Mouse (Mus musculus) lung, postnatal 4 days (tissue): ENCODE measurements at regions not wholly inside any gene's neighbourhood (a gene's known extent, or its start where the extent isn't known, plus 50 kb on each side); places are given as distances from the start of the nearest gene placed in this dataset.
"Not testable (repeated sequence)": the region's sequence is repeated elsewhere in the genome, so short reads cannot be mapped to it uniquely, and the experiment has no call there.

Experiments used
- DNase-seq, 2 experiments: peaks; one replicate each; pipeline ENCODE4 v3.0.0; 2021

DNA sequence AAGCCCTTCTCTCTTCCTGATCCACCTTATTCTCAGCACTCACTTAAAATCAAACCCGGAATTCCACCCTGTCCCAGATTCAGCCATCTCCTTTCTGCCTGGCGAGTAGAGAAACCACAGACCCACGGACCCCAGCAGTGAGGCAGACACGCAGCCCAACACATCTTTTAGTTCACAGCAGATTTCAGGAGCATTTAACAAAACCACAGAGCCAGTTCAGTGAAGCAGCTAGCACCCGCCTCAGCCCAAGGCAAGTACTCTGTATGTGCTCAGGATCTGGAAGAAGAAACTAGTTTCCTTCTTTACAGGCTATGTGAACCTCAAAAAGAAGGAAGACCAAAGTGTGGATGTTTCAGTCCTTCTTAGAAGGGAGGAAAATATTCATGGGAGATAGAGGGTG, 560.6 kb downstream of the Nyap2 start:
- DNase-seq = no peak

DNA sequence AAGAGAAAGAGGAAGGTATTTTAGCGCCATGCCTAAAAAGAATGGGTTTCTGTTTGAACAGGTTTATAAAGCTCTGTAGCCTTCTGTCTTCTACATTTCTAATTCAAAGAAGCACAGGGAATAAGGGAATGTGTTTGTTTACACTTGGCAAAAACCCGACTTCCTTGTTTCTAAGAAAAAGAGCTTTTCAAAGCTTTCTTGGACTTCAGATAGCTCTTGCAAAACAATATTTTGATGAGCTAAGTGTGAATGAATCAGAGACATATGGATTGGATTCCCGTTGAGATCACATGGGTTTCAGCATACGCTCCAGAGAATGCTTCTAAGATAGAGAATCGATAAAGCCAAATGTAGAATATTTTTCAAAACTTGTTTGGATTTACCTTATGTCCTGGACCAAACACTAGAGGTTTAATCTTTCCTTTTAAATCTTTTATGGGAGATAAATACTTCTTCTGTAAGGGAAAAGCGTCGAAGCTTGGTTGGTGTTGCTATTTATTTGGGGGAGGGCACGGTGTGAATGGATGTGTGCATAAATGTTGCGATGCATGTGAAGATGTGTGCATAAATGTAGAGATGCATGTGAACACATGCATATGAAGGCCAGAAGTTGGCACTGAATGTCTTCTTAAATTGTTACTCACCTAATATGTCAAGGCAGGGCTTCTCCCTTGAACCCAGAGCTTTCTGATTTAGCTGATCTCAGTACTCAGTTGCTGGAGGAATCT, 576.4 kb downstream of the Nyap2 start:
- no peak for DNase-seq

DNA sequence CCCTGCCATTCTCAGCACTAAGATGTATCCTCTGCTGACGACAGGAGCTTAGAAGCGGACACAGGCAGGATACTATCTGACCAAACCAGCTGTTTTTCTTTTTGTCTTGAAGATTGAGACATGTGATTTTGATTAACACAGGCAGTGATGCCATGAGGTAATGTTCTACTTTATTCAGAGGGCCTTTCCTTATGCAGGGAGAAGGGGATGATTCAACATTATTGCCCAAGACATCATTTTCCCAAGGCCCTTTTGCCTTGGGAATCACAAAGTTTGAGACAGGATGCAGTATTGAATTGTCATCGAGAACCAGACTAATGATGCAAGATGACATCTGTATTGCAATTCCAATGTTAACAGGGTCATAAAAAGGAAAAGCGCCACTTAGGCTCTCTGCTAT, 571.7 kb upstream of the Gm9747 start:
- DNase-seq = no peak

DNA sequence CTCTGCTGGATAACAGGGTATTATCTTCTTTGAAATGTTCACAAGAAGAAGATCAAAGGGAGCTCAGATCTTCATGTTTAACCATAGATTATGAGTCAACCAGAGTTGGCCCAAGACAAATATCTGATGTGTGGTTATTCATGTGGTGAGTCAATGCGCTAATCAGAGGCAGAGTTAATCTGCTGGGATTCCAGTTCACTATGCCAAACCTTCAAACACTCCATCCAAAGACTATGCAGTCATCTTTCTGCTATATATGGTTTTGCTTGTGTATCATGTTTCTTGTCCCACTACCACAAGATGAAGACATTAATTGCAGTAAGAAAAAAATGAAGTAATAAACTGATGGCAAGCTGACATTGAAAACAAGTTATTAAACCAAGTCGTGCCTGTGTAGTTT, 561.8 kb upstream of the Gm9747 start:
- no peak for DNase-seq

DNA sequence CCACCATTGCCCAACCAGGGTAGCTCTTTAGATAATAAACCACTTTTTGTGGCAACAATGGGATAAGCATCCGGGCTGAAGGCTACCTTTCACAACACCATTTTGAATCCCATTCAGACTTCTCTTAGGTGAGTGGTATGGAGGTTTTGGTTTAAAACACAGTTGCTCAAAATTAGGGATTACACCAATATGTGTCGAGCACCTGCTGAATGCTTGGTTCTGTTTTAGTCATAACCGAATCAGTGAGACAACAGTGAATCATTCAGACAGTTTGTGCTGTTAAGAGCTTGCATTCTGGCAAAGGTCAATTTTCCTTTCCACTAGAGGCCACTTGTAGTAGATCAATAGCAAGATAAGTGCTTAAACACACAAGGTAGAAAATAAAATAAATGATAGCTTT, 561.2 kb upstream of the Gm9747 start:
- no peak for DNase-seq

DNA sequence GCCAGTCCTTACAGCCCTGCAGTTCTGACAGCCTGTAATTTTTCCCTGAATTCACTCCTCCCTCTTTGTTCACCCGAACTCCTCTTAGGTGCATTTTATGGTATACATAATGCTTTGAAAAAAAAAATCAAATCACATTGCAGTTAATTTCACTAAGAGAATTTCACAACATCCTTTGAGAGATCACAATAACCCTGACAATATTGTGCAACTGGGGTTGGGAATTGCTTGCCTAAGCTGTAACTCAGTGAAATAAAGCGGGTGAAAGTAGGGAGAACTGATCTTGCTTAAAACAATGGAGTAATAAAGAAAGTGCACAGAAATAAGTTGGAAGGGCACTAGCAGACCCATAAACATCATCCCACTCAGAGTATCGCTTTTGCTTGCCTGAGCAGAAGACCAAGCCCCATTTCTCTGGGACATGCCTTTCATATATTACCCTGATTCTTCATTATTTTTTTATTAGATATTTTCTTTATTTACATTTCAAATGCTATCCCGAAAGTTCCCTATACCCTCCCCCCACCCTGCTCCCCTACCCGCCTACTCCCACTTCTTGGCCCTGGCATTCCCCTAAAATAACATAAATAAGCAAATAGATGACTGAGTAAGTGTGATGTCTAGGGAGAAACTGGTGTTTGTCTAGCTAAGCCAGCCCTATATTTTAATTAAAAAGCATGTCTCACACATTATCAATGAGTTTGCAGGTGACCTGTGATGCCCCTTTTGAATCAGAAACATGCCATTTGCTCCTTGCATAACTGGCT, 557.2 kb upstream of the Gm9747 start:
- no peak for DNase-seq

DNA sequence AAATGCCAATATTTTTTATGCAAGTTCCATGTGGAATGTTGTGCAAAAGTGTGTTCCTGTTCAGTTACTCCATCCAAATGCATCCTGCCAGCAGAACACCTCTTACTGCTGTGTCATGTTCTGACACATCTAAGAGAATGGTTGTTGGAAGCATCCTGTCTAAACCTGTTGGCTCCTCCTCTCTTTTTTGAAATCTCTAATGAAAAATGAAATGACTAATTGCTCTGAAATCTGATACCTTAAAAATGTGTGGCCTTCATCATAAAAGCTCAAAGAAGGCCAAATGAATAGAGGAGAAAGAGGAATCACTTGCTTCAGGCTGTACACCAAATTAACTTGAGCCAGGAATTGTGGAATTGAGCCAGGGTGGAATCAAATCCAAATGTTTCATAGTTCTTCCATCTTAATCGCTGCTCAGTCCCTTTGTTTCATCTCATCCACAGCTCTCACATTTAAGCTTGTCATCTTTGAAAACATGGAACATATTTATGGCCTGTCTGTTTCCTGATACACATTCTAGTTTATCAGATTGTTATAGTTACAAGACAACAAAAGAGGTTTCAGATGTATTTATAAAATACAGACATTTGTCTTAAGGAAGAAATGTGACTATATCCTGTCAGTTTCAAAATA, 555.0 kb upstream of the Gm9747 start:
- DNase-seq = peak in 1 of 2 experiments; percentile 42

DNA sequence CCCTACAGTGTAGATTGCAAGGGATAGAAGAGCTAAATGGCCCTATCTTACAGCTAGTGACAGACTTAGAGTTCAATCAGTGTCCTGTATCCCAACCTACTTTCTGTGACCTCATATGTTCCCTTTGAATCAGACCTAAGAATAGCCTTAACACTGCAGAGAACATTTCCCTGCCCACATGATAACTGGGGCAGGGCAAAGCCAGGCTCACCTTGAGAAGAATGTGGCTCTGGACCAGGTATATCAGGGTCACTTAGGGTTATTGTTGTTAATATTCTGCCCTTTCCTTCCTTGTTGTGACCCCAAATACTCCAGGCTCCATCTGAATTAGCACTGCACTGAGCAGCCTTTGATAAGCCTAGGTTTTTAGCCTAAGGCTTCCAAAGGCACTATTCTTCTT, 536.8 kb upstream of the Gm9747 start:
- no peak for DNase-seq

DNA sequence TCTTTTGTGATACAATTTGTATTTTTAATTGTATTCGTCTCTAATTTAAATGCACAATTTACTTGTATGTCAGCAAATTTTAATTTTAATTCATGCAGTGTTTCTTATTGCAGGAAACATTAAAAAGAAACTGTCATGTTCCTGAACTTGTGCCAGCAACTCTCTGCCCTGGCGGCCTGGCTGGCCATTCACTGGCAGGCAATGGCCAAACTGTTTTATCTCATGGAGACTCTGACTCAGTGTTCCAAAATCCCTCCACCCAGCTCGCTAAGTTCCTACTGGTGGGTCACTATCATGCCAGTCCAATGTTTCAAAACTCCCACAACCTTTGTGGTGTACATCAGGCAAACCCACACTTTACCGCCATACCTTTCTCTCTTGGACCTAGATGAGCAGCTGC, 523.7 kb upstream of the Gm9747 start:
- DNase-seq = no peak

DNA sequence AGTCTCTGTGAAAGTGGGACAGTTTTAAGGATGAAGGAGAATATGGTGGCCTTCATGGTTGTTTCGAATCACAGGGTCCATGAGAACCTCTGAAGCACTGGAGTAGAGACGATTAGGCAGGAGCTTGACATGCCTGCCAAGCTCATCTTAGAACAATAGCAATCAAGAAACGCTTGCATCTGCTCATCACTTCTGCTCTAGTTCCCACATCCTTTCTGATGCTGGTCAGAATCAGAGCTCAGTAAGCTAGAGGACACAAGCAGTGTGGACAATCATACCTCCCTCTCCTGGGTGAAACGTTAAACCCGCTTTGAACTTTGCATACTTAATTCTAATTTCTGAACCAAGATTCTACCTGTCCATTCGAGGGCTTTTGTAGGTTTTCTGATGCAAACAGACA, 515.8 kb upstream of the Gm9747 start:
- no peak for DNase-seq

DNA sequence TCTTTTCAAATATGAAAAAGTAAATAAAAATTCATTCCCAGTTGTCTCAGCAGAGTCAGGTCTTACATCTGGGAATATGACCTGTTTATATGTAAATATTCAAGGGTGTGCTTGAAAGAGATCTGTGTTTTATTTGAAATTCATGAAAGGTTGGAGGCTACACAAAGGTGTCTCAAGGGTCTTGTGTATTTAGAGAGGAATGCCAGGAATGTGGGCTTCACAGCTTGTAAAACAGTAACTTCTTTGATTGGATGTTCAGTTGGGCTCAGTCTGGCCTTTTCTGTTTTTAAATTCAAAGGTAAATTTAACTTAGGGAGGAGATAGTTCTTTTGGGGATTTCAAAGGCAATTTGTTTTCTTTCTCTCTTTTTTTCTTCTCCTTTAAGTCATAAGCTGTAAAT, 514.7 kb upstream of the Gm9747 start:
- no peak for DNase-seq

DNA sequence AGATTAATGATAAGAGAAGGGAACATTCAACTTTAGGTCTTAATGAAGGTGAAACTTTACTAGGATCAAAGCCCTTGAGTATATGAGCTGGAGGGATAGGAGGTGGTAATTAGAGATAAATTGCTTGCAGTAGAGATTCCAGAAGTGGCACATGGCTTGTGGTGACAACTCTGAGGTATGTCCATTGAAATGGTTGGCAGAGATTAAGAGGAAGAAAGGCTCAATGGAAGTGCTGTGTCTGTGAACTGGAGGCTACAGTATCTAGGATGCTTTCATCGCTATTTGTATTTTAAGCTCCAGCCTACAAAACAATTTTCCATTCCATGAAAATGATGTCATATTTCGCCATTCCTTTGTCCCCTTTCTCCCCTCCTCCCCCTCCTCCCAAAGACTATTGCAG, 508.1 kb upstream of the Gm9747 start:
- no peak for DNase-seq

DNA sequence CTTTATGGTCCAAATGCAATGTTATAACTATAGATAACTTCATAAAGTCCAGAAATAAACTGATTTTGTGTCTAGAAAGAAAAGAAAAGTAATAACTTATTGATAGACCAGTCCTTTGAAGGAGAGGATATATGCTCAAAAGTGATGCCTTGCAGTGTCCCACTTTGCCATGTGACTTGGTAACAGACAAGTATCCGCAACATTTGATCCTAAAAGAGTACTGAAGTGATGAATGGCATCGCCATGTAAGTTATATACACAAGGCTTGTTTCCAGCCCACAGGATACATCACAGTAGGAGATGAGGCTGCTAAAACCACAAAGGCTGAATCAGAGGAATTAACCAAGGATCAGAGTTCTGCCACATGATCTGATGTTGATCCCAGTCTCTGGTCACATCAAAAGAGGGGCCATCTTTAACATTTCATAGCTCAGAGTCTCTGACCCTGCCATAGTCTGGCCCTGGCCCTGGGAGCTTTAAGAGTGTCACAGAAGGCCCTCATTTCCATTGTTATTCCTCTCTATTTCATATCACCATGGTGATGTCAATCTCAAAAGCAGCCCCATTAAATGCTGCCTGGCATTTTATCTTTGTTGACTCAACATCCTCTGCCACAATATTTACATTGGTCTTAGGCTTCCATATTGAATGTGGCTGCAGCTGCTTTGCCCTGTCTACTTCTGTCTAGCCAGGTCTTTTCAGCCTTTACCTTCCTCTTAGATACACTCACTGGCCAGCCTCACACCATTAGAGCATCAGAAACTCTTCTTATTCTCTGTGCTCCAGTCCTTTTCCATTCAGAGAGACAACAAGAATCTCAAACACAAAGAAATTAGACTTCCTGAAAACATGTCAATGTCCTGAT, 506.4 kb upstream of the Gm9747 start:
- DNase-seq = no peak

DNA sequence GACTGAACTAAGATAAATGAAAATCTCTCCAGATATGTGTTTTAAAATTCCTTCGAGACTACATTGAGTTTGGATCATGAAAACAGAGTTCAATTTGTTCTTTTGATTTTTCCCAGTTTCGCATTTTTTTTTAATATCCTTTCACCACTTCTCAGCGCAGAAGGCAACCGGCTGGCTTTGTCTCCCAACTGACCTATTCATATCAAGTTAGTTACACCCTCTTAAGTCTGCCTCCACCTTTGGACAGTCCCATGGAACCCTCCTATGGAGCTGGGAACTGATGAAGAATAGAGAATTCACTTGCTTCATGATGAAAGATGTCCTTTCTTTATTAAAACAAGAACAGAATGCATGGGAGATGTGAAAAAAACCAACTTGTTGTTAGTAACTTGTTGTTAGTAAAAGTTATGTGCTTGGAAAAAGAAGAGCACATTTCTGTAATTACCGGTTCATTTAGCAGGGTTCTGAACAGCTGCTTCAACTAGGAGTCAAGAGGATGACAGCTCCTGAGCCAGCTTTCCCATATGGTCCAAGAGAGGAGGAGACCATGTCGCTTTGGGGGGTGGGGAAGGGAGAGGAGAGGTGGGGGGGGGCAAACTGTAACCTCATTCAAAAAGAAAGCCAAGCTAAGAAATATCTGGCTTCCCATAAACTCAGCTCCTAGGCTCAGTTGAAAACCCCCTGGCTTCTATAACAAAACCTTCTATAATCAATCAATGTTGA, 495.6 kb upstream of the Gm9747 start:
- DNase-seq = no peak

DNA sequence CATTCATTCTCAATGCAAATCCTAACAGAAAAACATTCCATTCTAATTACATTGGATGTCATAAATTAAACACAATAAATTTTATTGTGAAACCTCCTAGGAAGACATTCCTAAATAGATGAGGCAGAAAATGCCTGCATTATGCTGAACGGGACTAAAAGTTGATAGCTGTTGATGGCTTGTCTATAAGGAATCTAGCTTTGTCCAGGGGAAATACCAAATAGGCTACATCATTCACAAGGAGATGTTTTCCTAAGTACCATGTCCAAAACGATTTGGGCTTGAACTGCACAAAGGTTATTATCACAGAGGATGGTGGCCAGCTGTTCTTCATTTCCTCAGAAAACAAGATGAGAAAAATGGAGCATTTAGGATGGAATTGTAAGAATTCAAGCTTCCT, 494.5 kb upstream of the Gm9747 start:
- DNase-seq = no peak

DNA sequence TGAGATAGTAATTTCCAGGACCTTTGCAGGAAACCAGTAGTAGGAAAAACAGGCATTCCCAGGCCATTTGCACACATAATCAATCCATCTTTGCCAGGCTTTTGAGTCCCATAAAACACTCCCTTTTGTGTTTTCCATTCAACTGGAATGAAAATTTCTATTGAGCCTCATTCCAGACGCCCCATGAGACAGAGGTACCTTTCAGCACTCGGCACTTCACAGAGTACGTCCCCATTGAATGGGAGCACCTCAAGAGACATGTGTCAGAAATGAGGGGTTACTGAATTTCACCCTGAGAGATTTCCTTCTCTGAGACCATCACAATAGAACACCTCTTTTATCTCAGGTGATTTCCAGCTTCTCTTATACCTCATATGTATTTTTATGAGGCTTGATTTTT, 493.5 kb upstream of the Gm9747 start:
- DNase-seq = no peak

DNA sequence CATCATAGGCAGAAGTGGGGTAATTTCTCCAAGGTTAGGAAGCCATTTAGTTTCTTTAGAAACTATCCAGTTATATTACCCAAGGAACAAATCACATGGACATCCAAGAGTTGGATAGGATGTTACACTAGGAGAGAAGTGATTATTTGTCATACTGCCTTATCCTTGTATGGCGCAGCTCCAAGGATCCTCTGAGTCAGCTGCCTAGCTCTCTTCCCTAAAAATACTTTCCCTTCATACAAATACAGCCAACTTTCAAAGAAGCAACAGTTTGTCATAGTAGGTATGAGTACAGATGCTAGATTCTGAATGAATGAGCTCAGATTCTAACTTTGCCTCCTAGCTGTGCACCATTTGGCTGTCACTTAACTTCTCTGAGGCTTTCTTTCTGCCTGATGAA, 492.9 kb upstream of the Gm9747 start:
- DNase-seq = no peak

DNA sequence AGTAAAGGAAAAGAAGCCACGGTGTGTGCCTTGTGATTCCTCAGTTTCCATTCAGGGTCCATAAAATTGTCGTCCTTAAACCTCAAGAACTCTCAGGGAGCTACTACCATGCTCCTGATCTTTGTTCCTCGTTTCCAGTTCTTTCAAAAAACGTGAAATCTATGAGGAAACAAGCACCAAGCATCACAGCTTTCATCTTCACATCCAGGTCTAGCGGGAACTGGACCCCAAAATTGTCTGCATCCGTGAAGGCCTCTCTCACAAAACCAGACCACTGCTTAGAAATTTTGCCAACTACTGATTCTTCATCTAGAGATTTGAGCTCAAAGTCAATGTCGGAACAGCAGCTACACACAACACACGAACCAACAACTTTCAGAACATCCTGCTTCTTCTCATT, 491.0 kb upstream of the Gm9747 start:
- not testable (repeated sequence) for DNase-seq

DNA sequence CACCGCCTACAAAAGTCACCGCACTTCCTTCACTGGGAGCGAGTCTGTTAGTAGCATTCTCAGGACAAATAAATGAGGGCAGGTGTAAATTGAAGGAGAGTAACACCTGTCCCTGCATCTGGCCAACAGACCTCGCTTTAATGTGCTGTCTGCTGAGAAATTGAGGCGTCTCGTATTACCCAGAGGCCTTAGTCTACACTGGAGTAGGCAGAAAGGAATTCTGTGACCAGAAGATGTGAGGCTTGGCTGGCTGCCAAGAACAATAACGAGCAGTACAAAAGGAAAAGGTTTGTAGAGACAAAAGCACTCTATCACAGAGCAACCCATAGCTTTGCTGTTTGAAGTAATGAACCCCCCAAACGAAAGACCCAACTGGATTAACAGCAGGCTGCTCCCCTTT, 488.4 kb upstream of the Gm9747 start:
- peak; percentile 52 to 55 for DNase-seq

DNA sequence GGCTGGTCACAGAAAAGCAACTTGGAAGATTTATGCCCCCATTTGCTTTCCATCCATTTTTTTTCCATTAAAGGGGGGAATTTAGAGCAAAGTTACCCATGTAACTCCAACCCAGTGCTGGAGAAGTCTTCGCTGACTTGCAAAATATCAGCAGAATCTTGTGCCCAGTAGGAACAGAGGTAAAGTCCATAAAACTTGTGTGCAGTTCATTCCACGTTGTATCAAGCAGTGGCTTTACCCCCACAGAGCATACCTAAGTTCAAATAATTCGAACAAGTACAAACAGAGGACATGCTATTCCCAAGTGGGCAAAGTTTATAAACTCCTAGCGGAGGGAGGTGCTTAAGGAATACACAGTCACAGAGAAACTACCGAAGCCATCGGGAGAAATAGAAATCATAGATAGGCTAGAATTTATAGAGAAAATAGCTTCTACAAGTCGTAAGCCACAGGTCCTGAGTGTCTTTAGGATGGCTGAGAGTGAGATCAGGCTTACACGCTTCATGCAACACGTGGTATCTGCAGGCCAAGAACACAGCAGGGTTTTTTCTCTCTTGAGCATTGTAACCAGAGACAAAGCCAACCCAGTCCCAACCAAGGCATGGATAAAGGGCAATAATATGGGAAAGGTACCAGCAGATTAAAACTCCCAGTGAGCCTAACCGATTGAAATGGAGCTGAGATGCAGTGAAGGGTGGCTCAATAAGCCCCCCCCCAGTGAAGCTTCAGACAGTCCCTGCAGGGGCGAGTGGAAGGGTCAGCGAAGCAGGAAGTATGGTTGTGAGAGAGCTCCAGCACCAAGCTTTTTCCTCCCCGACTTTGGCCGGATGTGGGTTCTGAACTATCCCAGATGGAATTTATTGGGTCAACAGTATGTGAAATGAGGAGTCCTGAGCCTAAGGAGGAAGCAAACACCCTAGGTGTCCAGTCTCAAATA, 487.6 kb upstream of the Gm9747 start:
- DNase-seq = no peak

DNA sequence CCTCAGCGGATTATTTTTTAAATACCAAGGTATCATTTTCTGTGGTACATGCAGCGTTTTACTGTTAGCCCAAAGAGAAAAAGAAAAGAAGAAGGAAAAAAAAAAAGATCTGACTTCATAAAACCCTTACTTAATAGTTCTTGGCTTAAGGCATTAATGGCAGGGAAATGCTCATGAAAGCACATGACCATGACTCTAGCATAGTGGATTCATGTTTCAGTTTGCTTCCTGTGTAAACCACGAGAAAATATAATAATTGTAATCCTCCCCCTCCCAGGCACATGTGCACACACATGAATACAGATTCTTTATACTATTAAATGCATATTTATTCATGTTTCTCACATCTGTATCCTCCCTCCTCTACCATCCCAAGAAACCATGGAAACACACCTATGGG, 486.9 kb upstream of the Gm9747 start:
- DNase-seq = no peak
